Mouse (Mus musculus) megakaryocyte, adult 5-6 weeks (primary cell): ENCODE measurements around the gene Ctdspl. TPM values are rescaled to one million over a fixed set of nuclear protein-coding genes. Genes with fewer than 3 reads are reported as not detected.

ENCODE experiments used
- ATAC-seq: 2 replicates; pipeline ENCODE4 v1.8.0; 2016; ENCODE audit warnings: mild to moderate bottlenecking, inconsistent platforms; ENCODE audit not compliant: poor library complexity, severe bottlenecking
- total RNA-seq, 2 experiments: library from RNA; stranded (forward) in 1 of 2; stranded (reverse) in 1 of 2; fragments of 153-499, 151-499 nt in 1 of 2; fragments of 221-1000, 200-1000 nt in 1 of 2; gene quantifications; 2 replicates each; pipeline versions ENCODE4 v1.2.3 to v1.2.4; 2015 to 2017

The Ctdspl gene
- total RNA-seq, 2 experiments from 2014 or later = 9.8 to 17.8 TPM

DNA sequence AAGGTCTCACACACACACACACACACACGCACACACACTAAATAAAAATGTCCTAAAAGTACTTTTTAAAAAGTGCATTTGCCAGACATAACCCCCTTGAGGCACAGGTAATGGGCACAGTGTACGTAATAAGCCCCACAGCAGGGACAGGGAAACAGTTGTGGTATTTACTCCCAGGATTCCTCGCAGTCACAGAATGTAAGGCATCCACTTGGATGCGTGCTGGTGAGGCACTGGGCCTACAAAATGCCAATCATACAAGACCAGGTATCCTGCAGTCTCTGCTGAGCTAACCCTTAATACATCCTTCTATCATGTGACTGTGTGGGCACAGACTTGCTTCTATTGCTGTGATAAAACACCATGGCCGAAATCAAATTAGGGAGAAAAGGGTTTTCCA lies 22.2 kb downstream of the Ctdspl start:
- ATAC-seq = no peak

DNA sequence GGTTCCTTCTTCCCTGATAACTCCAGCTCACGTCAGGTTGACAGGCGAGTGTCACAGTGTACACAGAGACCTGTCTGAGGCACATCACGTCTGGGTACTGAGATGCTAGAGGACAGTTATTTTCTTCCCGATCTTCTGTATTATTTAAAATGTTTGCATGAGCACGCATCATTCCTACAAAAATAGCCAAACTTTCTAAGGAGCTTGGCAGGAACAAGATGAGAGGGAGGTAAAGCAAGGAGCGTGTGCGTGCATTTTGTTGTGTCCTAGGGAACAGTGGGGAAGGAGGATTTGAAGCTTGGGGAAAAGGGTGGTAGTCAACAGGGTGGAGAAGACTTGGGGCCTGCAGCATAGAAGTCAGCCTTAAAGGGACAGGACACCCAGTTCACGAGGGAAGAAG lies 22.9 kb downstream of the Ctdspl start:
- no peak for ATAC-seq

DNA sequence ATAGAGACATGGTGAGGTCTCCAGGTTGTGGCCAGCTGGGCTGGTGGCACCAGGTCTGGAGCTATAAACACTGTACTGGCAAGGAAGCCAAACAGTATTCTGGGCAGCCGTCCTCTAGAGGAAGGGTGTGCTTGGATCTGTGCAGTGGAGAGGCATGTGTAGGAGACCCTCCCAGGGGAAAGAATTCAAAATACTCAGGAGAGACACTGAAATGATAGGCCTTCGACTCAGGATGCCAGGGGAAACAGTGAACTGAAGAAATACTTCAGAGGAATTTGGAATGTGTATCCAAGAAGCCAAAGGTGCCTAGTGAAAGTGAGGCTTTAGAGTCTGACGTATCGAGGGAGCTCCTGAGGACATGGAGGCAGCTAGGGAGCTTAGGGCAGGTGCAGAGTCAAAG lies 23.4 kb downstream of the Ctdspl start:
- ATAC-seq = peak; percentile 20; the same call in 1 of the 2 replicates

DNA sequence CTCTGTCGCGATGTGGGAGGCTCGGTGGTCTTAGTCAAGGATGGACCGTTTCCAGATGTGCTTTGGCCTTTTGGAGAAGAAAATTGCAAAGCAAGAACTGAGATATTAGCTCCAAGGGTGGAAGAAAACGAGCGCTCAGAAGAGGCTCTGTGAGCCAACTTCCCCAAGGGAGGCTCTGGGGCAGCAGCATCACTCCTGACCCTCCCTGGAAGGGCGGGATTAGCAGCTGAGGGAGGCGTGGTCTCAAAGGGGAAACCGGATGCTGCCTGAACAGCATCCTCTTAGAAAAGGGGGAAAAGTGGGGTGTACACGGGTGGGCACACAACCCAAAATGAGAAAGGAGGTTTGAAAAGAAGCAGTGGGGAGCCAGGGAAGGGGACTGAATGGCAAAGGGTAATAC lies 23.8 kb downstream of the Ctdspl start:
- ATAC-seq = peak; percentile 76

DNA sequence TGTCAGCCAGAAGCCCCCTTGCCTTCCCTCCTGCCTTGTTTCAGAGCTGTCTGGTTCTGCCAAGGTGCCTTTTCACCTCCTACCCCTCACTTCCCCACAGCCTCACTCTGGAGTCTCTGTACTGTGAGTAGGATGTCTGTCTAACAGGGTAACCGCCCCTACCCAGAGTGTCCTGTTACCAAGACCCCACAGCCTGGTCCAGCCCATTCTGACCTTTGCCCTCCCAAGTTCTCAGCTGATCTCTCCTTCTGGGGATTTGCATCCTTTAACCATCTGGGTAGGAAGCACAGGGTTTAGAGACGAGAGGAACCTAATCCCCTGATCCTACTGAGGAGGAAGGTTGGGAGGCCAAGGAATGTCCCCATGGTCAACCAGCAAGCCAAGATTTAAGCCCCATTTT lies 24.5 kb downstream of the Ctdspl start:
- no peak for ATAC-seq

DNA sequence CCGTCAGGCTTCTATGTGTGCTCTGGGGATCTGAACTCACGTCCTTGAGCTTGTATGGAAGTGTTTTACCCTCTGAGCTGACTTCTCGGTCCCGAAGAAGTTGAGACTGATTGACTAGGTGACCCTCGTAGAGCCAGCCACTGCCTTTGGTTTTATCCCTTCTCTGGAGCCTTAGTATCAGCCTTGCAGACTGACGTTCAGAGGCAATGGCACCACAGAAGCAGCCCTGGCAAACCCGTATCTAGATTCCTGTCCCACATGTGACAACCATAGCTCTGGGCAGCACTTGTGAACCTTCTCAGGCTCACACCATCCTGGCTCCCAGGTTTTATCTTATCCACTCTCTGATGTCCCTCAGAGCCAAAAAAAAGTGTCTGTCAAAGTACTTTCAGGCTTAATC lies 25.1 kb downstream of the Ctdspl start:
- ATAC-seq = no peak

DNA sequence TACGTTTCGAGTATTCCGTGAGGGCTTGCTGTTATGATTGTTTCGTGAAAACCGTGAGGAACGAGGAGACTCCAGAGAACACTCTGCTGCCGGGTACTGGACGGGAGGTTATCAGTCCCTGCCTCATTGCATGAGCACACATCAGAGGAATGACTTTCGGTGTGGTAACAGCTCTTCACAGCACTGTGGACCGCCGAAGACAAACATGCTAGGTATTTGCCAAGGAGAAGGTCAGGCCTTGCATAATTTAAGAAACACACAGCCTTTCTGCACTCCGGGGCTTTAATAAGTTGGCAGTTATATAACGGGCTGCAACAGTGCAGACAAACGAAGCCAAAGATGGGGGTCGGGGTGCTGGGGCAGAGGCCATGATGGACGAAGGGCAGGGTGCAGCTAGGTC lies 25.9 kb downstream of the Ctdspl start:
- no peak for ATAC-seq

DNA sequence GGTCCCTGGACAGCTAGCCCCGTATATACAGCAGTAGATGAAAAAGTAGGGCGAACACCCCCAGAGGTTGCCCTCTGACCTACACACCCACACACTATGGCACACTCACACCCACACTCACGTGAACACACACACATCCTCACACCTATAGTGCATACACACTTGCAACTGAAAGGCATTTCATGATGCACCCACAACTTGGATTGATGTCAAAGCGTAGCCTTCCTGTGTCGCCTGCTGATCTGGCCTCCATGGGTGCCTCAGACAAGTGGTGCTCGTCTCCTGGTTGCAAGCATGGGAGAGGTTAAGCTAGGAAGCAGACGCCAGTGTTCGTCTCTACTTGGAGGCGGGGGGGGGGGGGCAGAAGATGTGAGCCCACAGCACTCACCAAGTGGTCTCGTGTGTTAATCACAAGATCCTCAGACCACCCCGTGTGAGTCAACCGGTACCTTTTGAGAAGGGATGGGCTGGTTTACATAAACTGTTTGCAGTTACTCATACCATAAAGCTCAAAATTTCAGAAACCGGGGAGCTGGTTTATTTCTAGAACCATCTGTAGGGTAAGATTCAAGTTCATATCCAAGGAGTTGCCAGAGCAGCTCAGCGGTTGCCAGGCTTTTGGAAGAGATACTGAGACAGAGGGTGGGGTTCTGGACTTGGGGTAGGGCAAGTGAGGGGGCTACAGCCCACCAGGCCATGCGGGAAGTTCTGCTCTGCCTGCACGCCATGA lies 27.4 kb downstream of the Ctdspl start:
- no peak for ATAC-seq

DNA sequence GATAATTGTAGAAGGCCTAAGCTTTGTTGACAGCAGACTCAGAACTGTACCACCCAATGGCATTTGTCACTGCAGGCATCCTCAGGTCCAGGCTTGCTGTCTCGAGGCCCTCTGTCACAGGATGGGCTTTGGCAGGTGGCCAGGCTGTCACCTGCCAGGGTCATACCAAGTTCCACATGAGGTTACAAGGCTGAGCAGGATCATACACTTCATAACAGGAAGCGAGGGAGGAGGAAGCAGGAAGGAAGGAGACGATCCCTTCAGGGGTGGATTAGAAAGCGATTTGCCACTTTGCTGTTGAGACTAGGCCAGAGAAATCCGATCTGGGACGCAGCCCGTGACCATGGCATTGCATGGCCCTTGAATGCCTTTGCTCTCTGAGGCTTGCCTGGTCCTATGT lies 32.5 kb downstream of the Ctdspl start:
- ATAC-seq = no peak

DNA sequence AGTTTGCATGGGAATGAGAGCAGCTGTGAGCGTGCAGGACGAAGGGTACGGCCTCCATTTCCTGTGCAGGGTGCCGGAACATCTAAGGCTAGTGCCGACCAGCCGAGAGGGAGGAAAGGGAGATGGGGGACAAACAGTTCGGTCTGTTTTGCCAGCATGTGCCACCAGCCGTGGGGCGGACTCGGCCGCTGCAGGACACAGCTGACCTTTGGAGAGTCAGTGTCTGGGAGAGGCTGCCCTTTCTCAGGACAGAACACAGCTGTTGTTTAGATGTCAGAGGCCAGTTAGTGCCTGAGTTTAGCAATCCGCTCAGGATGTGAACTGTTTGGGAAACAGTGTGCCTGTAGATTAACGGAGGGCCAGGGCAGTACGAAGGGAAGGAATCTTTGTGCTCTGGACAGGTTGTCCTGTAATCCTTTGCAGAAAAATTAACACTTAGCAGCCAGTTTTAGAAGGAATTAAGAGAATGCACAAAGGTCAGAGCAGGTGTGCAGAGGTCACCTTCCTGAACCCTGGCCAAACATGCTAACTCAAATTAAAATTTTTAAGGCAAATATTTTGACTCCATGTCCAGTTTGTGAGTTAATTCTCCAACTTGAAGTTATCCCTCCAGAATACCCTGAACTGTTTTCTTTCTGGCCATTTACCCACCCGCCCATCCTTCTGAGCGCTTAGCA lies 34.3 kb downstream of the Ctdspl start:
- no peak for ATAC-seq

DNA sequence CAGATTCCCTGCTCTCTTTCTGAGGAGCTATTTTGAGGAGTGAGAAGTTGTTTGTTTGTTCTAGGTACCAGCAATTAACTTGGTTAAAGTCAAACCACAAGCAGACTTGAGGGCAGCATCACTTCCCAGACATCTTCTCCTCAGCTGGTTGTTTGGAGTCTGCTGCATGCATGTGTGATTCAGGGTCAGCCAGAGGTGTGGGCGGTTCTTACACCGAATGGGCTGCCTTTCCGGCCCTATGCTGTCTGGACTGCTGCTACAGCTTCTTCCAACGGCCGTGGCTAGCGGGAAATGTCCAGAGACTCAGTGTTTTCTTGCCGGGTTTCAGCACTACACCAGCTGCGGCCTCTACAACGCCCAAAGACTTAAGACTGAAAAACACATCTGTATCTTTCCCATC lies 36.9 kb downstream of the Ctdspl start:
- ATAC-seq = no peak

DNA sequence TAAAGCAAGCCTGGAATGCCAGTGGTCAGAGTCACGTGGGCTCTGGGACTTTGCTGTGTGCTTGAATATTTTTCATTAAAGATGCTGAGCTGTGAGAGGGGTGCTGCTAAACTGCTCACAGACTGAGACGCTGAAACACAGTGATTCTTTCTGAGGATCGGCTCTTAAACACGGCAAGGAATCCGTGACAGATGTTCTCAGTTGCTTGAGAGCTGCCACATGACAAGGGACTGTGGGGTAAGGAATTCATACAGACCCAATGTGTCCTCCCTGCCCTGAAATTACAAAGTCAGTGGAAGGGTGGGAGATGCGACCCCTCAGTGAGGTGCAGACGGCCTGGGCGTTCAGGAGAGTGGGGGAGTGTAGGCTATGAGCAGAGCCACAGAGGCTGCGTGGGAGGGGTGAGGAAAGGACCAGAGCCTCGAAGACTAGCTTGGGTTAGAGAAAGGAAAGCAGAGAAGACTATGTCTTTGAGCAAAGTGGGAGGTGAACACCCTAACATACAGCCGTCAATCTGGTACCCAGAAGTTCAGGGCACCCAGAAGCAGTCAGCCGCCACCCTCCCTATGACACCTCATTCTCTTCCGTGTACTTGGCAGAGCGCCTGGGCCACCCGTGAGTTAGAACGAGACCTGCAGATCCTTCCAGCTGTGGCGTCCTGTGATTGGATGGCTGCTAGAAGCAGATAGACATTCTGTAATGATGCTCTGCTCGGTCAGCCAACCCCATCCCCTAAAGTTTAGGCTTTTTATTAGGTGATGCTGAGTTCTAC lies 38.2 kb downstream of the Ctdspl start:
- ATAC-seq = no peak

DNA sequence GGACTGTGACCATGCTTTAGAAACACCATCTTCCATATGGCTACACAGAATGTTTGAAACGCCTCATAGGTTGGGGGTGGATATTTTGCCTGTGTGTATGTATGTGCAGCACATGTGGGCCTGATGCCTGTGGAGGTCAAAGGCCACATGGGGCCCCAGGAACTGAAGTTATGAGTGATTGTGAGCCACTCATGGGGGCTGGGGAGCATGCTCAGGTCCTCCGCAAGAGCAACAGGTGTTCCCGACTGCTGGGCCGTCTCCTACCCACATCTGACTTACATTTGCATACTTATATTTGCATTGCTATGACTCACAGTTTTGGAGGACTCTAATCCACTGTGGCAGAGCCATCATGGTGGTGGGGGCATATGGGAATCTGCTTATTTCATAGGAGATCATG lies 43.6 kb downstream of the Ctdspl start:
- ATAC-seq = no peak

DNA sequence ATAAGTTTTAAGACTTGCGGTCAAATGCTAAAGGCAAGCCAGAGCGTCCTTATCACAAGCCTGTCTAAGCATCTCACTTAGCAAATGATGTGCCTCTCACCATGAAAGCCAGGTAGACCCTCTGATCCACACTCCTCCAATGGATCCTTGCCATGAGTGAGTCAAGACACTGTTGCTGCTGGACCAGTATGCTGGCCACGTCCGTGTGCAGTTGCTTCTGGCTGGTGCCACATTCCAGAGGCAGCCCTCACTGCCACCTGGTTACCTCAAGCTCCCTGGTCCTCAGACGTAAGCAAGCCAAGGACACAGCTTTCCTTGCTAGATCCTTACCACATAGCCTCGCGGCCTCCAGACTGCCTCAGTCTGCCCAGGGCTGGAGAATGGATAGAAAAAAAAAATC lies 46.8 kb downstream of the Ctdspl start:
- no peak for ATAC-seq

DNA sequence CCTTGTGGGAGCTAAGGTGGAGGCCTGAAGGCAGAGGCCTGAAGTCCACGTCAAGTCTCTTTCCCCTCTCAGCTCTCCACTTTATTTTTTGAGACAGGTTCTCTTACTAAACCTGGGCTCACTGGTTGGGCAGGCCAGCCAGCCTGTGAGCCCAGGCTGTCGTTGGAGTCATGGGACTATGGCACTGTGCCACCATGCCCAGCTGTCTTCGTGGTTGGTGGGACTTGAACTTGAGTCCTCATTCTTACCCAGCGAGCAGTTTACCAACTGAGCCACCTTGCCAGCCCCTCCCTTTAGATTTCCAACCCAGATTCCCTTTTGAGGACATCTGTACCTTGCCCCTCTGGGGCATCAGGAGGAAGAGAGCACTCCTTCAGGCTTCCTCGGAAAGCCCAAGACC lies 47.3 kb downstream of the Ctdspl start:
- no peak for ATAC-seq

DNA sequence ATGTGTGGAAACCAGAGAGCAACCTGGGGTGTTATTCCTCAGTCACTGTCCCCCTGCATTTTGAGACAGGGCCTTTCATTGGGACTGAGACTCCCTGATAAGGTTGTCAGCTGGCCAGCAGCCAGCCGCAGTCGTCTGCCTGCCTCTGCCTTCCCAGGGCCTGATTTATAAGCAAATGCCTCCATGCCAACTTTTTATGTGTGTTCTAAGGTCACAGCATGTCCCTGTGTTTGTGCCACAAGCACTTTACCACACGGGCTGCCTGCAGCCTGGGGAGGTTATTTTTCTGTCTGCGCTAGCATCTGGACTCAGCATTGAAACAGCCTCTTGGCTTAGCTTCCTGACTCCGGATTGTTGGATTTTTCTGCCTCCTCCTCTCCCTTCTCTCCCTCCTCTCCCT lies 47.9 kb downstream of the Ctdspl start:
- ATAC-seq = no peak

DNA sequence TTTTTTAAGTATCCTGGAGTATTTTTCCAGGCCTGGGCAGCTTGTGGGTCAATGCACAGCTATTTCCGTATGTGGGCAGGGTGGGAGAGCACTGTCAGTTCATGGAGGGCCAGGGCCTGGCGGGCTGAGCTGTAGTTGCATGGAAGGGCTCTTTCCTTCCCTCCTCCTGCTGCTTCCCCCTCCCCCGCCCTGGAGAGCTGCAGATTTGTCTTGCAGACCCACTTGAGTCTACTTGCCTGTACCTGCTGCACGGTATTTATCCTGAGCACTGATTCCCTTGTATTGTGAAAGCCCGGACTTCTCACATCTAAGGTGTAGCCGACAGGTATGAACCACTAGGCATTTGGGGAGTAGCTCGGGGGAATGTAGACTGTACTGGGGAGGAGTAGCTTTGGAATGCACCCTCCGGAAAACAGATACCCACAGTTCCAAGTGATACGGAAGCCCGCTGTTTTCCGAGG lies 49.0 kb downstream of the Ctdspl start:
- no peak for ATAC-seq

DNA sequence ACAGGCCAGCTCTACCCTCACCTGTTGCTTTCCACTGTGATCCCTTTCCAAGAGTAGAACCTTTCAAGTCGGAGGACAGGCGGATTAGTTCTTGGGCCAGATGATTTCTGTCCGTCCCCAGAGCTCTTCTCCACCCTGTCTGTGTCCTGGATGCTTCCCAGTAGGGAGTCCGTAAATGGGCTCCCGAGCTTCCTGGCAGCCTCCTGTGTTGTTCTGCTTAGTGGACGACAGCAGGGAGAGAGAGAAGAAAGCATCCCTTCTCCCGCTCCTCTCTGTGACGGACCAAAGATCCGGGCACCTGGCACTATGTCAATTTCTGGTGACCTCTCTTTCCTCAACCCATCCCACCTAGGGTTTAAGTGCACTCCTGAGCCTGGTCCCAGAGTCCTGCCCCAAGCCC lies 49.5 kb downstream of the Ctdspl start:
- no peak for ATAC-seq

DNA sequence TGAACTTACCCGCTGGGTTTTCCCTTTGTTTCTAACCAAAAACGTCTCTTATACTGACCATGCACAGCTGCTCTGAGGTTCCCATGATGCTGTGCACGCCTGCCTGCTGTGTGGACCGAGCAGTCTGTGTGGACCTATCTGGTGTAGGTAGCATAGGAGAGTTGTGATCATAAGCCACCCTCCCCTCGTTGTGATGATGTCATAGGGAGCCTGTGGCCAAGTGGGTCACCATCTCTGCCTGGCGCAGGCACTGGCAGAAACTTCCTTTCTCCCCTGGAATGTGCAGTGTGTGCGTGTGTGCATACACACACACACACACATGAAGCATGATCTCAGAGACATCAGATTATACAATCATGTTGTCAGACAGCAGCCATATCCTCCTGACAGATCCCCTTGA lies 50.3 kb downstream of the Ctdspl start:
- no peak for ATAC-seq

DNA sequence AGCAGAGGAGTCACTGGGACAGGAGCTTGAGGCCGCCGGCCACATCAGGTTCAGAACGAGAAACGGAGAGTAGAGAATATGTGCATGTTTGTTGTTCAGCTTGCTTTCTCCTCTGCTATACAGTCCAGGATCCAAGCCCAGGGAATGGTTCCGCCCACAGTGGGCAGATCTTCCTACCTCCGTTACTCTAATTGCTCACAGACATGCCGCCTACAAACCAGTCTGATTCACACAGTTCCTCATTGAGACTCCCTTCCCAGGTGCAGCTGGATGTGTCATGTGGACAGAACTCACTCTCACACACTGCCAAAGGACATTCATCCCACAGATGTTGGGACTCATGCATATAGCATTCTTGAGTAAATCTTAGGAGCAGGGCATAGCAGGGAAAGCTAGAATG lies 51.2 kb downstream of the Ctdspl start:
- ATAC-seq = no peak

DNA sequence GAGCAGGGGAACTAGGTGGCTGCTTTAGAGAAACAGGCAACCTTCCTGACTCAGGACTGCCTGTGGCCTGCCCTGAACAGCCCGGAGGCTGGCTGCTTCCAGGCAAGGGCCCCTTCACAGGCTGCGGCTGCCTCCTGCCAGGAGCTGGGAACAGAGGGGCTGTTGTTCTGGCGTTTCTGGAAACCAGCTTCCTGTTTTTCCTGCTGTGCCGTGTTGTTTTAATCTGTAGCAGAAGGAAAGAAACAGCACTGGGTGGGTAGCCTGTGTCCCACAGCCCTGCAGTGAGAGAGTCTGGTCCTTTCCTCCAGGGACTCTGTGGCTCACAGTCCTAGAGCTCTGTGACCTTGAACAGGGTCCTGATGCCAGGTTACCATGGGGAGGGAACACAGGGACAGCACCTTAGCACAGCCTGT lies 54.2 kb downstream of the Ctdspl start:
- no peak for ATAC-seq
